ENCODE assay signal across 8 mouse cellular contexts in genomic region chr2:144332486-144332885, GRCm38 (mm10). TPM values are rescaled to one million over a fixed set of nuclear protein-coding genes. Genes with fewer than 3 reads are reported as not detected.
DNase-seq lines count a peak whose midpoint lies in the region; ATAC-seq and TF ChIP-seq lines count a peak whose summit lies in the region.

No protein-coding gene starts in this region.

- H3K36me3 ChIP-seq in heart, embryonic 12.5 days = no peaks in the 10 kb centered on the region
- no peaks in the 10 kb centered on the region for H3K36me3 ChIP-seq in hindbrain, embryonic 13.5 days
- no peaks in the 10 kb centered on the region for H3K36me3 ChIP-seq in midbrain, embryonic 13.5 days

- H3K27ac ChIP-seq in heart, embryonic 12.5 days (ENCODE audit: poor library complexity, severe bottlenecking) = no peak overlapping the region
- no peak overlapping the region for H3K27ac ChIP-seq in cortical plate, adult 2 months (ENCODE audit: insufficient read depth, low read length)
- H3K27ac ChIP-seq in hindbrain, embryonic 13.5 days = no peak overlapping the region
- no peak overlapping the region for H3K27ac ChIP-seq in midbrain, embryonic 13.5 days

- peaks cover 86% of the 10 kb centered on the region for H3K27me3 ChIP-seq in heart, embryonic 12.5 days (replicated peaks)
- H3K27me3 ChIP-seq in hindbrain, embryonic 13.5 days = peaks cover 93% of the 10 kb centered on the region
- peaks cover 78% of the 10 kb centered on the region for H3K27me3 ChIP-seq in midbrain, embryonic 13.5 days

- peak overlapping the region; percentile 55 for H3K4me3 ChIP-seq in heart, embryonic 12.5 days
- H3K4me3 ChIP-seq in cortical plate, adult 2 months (ENCODE audit: insufficient read depth, low read length) = peak overlapping the region; percentile 91; the same call in 1 of the 2 replicates
- peak overlapping the region; percentile 54 for H3K4me3 ChIP-seq in hindbrain, embryonic 13.5 days
- H3K4me3 ChIP-seq in midbrain, embryonic 13.5 days (replicated peaks) = peak overlapping the region; percentile 51; the same call in 1 of the 2 replicates

- H3K4me2 ChIP-seq in heart, embryonic 12.5 days = peak overlapping the region; percentile 88
- peak overlapping the region; percentile 93 for H3K4me2 ChIP-seq in hindbrain, embryonic 13.5 days
- peak overlapping the region; percentile 93 for H3K4me2 ChIP-seq in midbrain, embryonic 13.5 days (replicated peaks)

- no peak for TF ChIP-seq CTCF in cortical plate, adult 2 months (IDR thresholded peaks at IDR 0.05; ENCODE audit: extremely low read depth, insufficient read depth, low read length)

- no peak for TF ChIP-seq POLR2A in cortical plate, adult 2 months (IDR thresholded peaks at IDR 0.05; ENCODE audit: extremely low read depth, insufficient read depth, low read length)

- 0 out of 2 replicates have a peak overlapping the region, but pooled peaks have one; percentile 44 for H3K9ac ChIP-seq in heart, embryonic 12.5 days
- H3K9ac ChIP-seq in hindbrain, embryonic 13.5 days = peak overlapping the region; percentile 46; the same call in 1 of the 2 replicates
- H3K9ac ChIP-seq in midbrain, embryonic 13.5 days (replicated peaks) = no peak overlapping the region

- intact Hi-C loops in left cerebral cortex, postnatal 25 days (cut with DNase I) = loop anchor here (2.0 kb wide), 1 partner anchor 32 kb away; no protein-coding TSS in a partner anchor

- WGBS in heart, embryonic 12.5 days = 5% methylated on average over 9 of the region's 9 CpGs
- WGBS in hindbrain, embryonic 13.5 days = 4% methylated on average over 9 of the region's 9 CpGs
- 4% methylated on average over 9 of the region's 9 CpGs for WGBS in midbrain, embryonic 13.5 days

- peaks cover 33% of the 10 kb centered on the region for H3K4me1 ChIP-seq in heart, embryonic 12.5 days (replicated peaks)
- H3K4me1 ChIP-seq in cortical plate, adult 2 months (ENCODE audit: control insufficient read depth, insufficient read depth, low read length) = no peaks in the 10 kb centered on the region
- peaks cover 37% of the 10 kb centered on the region for H3K4me1 ChIP-seq in hindbrain, embryonic 13.5 days (replicated peaks)
- H3K4me1 ChIP-seq in midbrain, embryonic 13.5 days (replicated peaks) = peaks cover 31% of the 10 kb centered on the region

- H3K9me3 ChIP-seq in heart, embryonic 12.5 days (replicated peaks) = no peaks in the 10 kb centered on the region
- H3K9me3 ChIP-seq in hindbrain, embryonic 13.5 days = no peaks in the 10 kb centered on the region
- H3K9me3 ChIP-seq in midbrain, embryonic 13.5 days = no peaks in the 10 kb centered on the region

- no peak for DNase-seq in heart, postnatal 4 days
- no peak for DNase-seq in cerebellum, postnatal 36 days
- DNase-seq in left cerebral cortex, adult 18-20 months (ENCODE audit: low spot score in 2 of 2) = no peak
- no peak for DNase-seq in left cerebral cortex, postnatal 25 days (ENCODE audit: low spot score in 2 of 2)

- no peak for ATAC-seq in heart, embryonic 12.5 days (ENCODE audit: insufficient number of reproducible peaks, low FRiP score)
- no peak for ATAC-seq in hindbrain, embryonic 13.5 days (ENCODE audit: low FRiP score)
- no peak for ATAC-seq in midbrain, embryonic 13.5 days

RNA-seq across cellular contexts. Expression of gene Ovol2, which starts 0.5 kb away (rescaled TPM):
- polyA plus RNA-seq in heart, embryonic 12.5 days (2016; fragmentation: Nextera tagmentation; extraction: Ambion mirVana) = 0.12 and 0.20 TPM in 2 replicates
- total RNA-seq in heart, postnatal 4 days (2021) = not detected
- polyA plus RNA-seq in cortical plate, adult 2 months (2012; rRNA removed) = 15.0 and 16.4 TPM in 2 replicates
- not detected in 2 replicates for polyA plus RNA-seq in hindbrain, embryonic 13.5 days (2015; fragmentation: Nextera tagmentation; extraction: Ambion mirVana)
- not detected in 2 replicates for polyA plus RNA-seq in midbrain, embryonic 13.5 days (2015; fragmentation: Nextera tagmentation; extraction: Ambion mirVana)
- total RNA-seq in left cerebral cortex, adult 18-20 months (2021) = 10 to 100 TPM in 1 of 2 experiments, 1 to 10 TPM in 1; 9.8 to 11.1 TPM
- 1 to 10 TPM; 6.8 to 8.6 TPM for total RNA-seq in left cerebral cortex, postnatal 25 days (2021)

RNA-seq across cellular contexts. Expression of gene Kat14, which starts 36.3 kb away (rescaled TPM):
- 27.3 and 27.5 TPM in 2 replicates for polyA plus RNA-seq in heart, embryonic 12.5 days (2016; fragmentation: Nextera tagmentation; extraction: Ambion mirVana)
- total RNA-seq in heart, postnatal 4 days (2021) = 10 to 100 TPM; 28.5 to 29.0 TPM
- 33.8 and 35.5 TPM in 2 replicates for polyA plus RNA-seq in cortical plate, adult 2 months (2012; rRNA removed)
- 29.6 and 33.3 TPM in 2 replicates for polyA plus RNA-seq in hindbrain, embryonic 13.5 days (2015; fragmentation: Nextera tagmentation; extraction: Ambion mirVana)
- polyA plus RNA-seq in midbrain, embryonic 13.5 days (2015; fragmentation: Nextera tagmentation; extraction: Ambion mirVana) = 31.7 and 39.9 TPM in 2 replicates
- total RNA-seq in left cerebral cortex, adult 18-20 months (2021) = 10 to 100 TPM; 38.0 to 39.6 TPM
- 10 to 100 TPM; 32.2 to 36.0 TPM for total RNA-seq in left cerebral cortex, postnatal 25 days (2021)

RNA-seq across cellular contexts. Expression of gene Pet117, which starts 36.3 kb away (rescaled TPM):
- polyA plus RNA-seq in heart, embryonic 12.5 days (2016; fragmentation: Nextera tagmentation; extraction: Ambion mirVana) = 0.90 and 3.8 TPM in 2 replicates
- total RNA-seq in heart, postnatal 4 days (2021) = 10 to 100 TPM in 1 of 2 experiments, 1 to 10 TPM in 1; 9.3 to 11.7 TPM
- 1.0 TPM in 1 of 2 replicates, not detected in the other for polyA plus RNA-seq in cortical plate, adult 2 months (2012; rRNA removed)
- polyA plus RNA-seq in hindbrain, embryonic 13.5 days (2015; fragmentation: Nextera tagmentation; extraction: Ambion mirVana) = 2.4 and 4.3 TPM in 2 replicates
- 1.6 and 2.2 TPM in 2 replicates for polyA plus RNA-seq in midbrain, embryonic 13.5 days (2015; fragmentation: Nextera tagmentation; extraction: Ambion mirVana)
- 10 to 100 TPM in 1 of 2 experiments, 1 to 10 TPM in 1; 3.2 to 11.0 TPM for total RNA-seq in left cerebral cortex, adult 18-20 months (2021)
- total RNA-seq in left cerebral cortex, postnatal 25 days (2021) = 1 to 10 TPM; 7.4 to 9.1 TPM

Comparison
In these comparisons a context has a peak if more than half of its experiments do, and no peak if none do; other contexts are left out.
1. RNA of gene Ovol2, which starts 0.5 kb away (polyA plus RNA-seq): 15.0 to 16.4 TPM in cortical plate, adult 2 months; 0.12 to 0.20 TPM in heart, embryonic 12.5 days, not detected in midbrain, embryonic 13.5 days and not detected in hindbrain, embryonic 13.5 days; every median in the first group is over 10 times any median in the second.
2. Peak in every context shown above with its lines, with median percentiles within 50 percentile points of each other: H3K4me2 ChIP-seq and H3K4me3 ChIP-seq.